Mouse (Mus musculus): ENCODE results near the gene Dennd6a. TPM values are rescaled to one million over a fixed set of nuclear protein-coding genes. Genes with fewer than 3 reads are reported as not detected.

Gene Dennd6a
- total RNA-seq, 2 experiments from 2014 or later = 16.3 TPM

- intact Hi-C loops (cut with DNase I) = no loop called here
- DNase-seq = no peak
These were observed 102.1 kb downstream of the Dennd6a start for GRCm38 (mm10) chr14:26675791-26676190.

Small RNA genes lying within 50 kb of the gene (microRNA-seq; reads per million reads assigned to microRNA genes)
- 0.72 to 1.3 reads per million in 2 experiments for gene Mir7672 (ENCODE audit: borderline number of aligned reads in 2 of 2)

Other genes with a start within 250 kb of the Dennd6a start
- gene Slmap, start 38.9 kb upstream of the Dennd6a start, total RNA-seq (2021) = 100 to 1,000 TPM; 283 to 332 TPM
- 10 to 100 TPM; 66.7 to 78.0 TPM for gene Arf4, start 64.2 kb downstream of the Dennd6a start, total RNA-seq (2021)
- 1 to 10 TPM; 4.5 to 4.6 TPM for gene Pde12, start 96.0 kb downstream of the Dennd6a start, total RNA-seq (2021)
- gene Dnah12, start 119.4 kb downstream of the Dennd6a start, total RNA-seq (2021) = under 1 TPM; 0.03 TPM

Measured in heart, postnatal 36 days (tissue).